Mouse (Mus musculus) CH12.LX (cell line): ENCODE data around the gene Mrgprg.

Experiments used
- CHD1 ChIP-seq: IDR thresholded peaks from 2 replicates; pipeline ENCODE4 v1.6.1; 2012; ENCODE audit warnings: low read depth, low read length, improper control_type of control experiment, inconsistent platforms
- CTCF ChIP-seq, 2 experiments: IDR thresholded peaks in 1 of 2; conservative IDR thresholded peaks in 1 of 2; 2 replicates each; pipeline ENCODE4 v1.5.1; 2011 to 2012; ENCODE audit warnings: low read depth in 2 of 2, low read length in 2 of 2, improper control_type of control experiment in 1 of 2, inconsistent platforms in 1 of 2, mild to moderate bottlenecking in 1 of 2, moderate library complexity in 1 of 2
- EP300 ChIP-seq: IDR thresholded peaks from 2 replicates; pipeline ENCODE4 v1.6.1; 2011; ENCODE audit warnings: low read length, improper control_type of control experiment
- GABPA ChIP-seq: IDR thresholded peaks from 2 replicates; pipeline ENCODE4 v1.6.1; 2012; ENCODE audit warnings: low read depth, low read length, improper control_type of control experiment, inconsistent platforms; ENCODE audit not compliant: insufficient replicate concordance
- IRF4 ChIP-seq: IDR thresholded peaks from 2 replicates; pipeline ENCODE4 v1.6.1; 2014; ENCODE audit warnings: low read depth, mild to moderate bottlenecking, inconsistent platforms, low read length, improper control_type of control experiment
- MAZ ChIP-seq: IDR thresholded peaks from 2 replicates; pipeline ENCODE4 v1.6.1; 2012; ENCODE audit warnings: low read depth, mild to moderate bottlenecking, inconsistent platforms, low read length, improper control_type of control experiment, moderate library complexity
- POLR2A ChIP-seq: IDR thresholded peaks from 2 replicates; pipeline ENCODE4 v1.6.1; 2011; ENCODE audit warnings: low read depth, mild to moderate bottlenecking, improper control_type of control experiment, low read length
- POLR2AphosphoS2 ChIP-seq: IDR thresholded peaks from 2 replicates; pipeline ENCODE4 v1.6.1; 2011; ENCODE audit warnings: low read depth, low read length, improper control_type of control experiment
- TBP ChIP-seq: conservative IDR thresholded peaks from 2 replicates; pipeline ENCODE4 v1.6.1; 2011; ENCODE audit warnings: low read depth, low read length, improper control_type of control experiment
- USF1 ChIP-seq: IDR thresholded peaks from 2 replicates; pipeline ENCODE4 v1.6.1; 2014; ENCODE audit warnings: low read depth, mild to moderate bottlenecking, inconsistent platforms, low read length, improper control_type of control experiment
- ZC3H11A ChIP-seq: IDR thresholded peaks from 2 replicates; pipeline ENCODE4 v1.6.1; 2012; ENCODE audit warnings: low read depth, mild to moderate bottlenecking, inconsistent platforms, low read length, improper control_type of control experiment

DNA sequence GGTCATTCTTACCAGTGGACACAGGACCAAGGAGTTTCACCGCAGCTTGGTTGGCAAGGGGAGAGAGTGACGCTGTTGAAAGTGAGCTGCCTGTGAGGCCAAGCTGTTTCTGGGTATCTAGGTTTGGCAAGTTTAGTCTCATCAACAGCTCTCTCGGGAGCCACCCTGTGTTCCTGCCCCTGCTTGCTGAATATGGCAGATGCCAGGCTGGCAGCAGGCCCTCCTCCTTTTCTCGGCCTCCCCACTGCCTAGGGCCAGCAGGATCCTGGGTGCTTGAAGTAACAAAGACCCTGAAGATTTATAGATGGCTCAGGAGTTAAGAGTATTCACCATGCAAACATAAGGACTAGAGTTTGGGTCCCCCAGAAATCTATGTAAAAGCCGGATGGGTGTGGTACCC is 44.1 kb downstream of the Mrgprg start:
- TF ChIP-seq POLR2AphosphoS2 (no peak), POLR2A (no peak), CTCF (conservative IDR thresholded peaks at IDR 0.05 in 1 of 2, IDR thresholded peaks at IDR 0.05 in 1 of 2; ENCODE audit: low read depth in 2 of 2, low read length in 2 of 2) (no peak), CHD1 (no peak), USF1 (no peak), TBP (no peak), IRF4 (no peak), MAZ (no peak), GABPA (no peak), EP300 (no peak), ZC3H11A (no peak)
